Mouse (Mus musculus) kidney, adult 10 weeks (tissue): ENCODE data around the gene Gm9857. TPM values are rescaled to one million over a fixed set of nuclear protein-coding genes. Genes with fewer than 3 reads are reported as not detected.

Experiments used
- polyA plus RNA-seq: library from polyadenylated mRNA; stranded (reverse); fragments of 350-450 nt; fragmentation: Illumina TruSeq; extraction: RNeasy Lipid Tissue Mini Kit (QIAGEN cat#74804); gene quantifications from one replicate; pipeline ENCODE4 v1.2.3, GENCODE M21; 2014; ENCODE audit warnings: low read depth, low replicate concordance

Gene Gm9857
- polyA plus RNA-seq = not detected

GRCm38 (mm10) chr3:108940001-108940633 lies at the start of gene Gm9857:
Gene Gm9857, minus strand, starts transcription at chr3:108940445.

DNA sequence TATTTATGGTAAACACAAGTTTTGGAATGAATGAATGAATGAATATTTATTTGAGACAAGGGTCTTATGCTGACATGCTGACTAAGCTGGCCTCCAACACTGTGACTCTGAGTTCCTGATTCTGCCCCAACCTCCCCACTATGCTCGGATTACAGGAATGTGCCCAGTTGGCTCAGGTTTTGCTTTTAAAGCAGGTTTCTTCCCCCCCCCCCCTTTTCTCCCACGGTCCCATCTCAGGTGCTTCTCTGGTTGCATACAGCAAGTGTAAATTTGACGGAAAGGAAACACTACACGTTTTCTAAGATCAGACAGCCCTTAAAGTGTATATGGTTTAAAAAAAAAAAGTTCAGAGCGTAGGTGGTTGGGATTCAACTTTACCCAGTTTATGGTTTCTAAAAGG lies 672 bp downstream of the Gm9857 start, which contains the start of gene Henmt1:
Gene Henmt1 (plus strand): TSS at position 301 of the 400 bp plus-strand sequence.

GRCm38 (mm10) chr3:108911548-108912413 lies 28.5 kb downstream of the Gm9857 start, which contains the start of gene Prpf38b:
Gene Prpf38b, minus strand, starts transcription at chr3:108911727.

Other genes with a start within 250 kb of the Gm9857 start
- gene Gpsm2, start 218.1 kb downstream of the Gm9857 start, polyA plus RNA-seq = 3.5 TPM
- gene Aknad1, start 200.8 kb downstream of the Gm9857 start, polyA plus RNA-seq = not detected
- gene Stxbp3, start 99.9 kb downstream of the Gm9857 start, polyA plus RNA-seq = 135 TPM
- not detected for gene Fndc7, start 50.4 kb downstream of the Gm9857 start, polyA plus RNA-seq
- gene Prpf38b, start 28.7 kb downstream of the Gm9857 start, polyA plus RNA-seq = 91.9 TPM
- not detected for gene Henmt1, start 572 bp downstream of the Gm9857 start, polyA plus RNA-seq
- 30.0 TPM for gene Fam102b, start 87.2 kb upstream of the Gm9857 start, polyA plus RNA-seq
- not detected for gene Slc25a54, start 140.0 kb upstream of the Gm9857 start, polyA plus RNA-seq
- 12.0 TPM for gene Slc25a24, start 182.7 kb upstream of the Gm9857 start, polyA plus RNA-seq